Mouse (Mus musculus): ENCODE data around the gene Mtmr6. TPM values are rescaled to one million over a fixed set of nuclear protein-coding genes. Genes with fewer than 3 reads are reported as not detected.

Mtmr6 gene
- total and polyA plus RNA-seq, 3 experiments, result 11.7 to 20.3 (median 18.5) TPM

DNA sequence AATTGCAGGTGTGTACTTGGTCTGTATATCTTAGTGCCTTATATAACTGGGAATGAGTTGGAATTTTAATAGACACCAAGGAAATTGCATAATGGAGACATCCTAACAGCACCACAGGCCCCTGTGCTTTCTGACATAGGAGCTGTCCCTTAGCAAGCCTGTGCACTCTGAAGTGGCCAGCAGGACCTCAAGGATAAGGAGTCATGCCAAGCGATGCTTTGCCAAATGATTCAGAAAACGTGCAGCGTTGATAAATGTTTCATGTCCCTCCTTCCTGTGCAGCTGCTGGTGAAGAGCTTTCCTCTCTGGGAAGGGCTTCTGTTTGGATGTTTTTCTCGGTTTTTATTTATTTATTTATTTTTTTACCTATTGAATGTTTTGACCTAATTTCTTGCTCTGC lies 45.7 kb downstream of the Mtmr6 start:
- no peak for DNase-seq (ENCODE audit: extremely low read depth)
- in situ Hi-C loops (cut with MboI; ENCODE audit: low pct_ligation_motif_present, low pct_unique_long_range_greater_than_20kb, low sequenced_read_pairs), result no loop called here
- Histone ChIP-seq H3K36me3 (replicated peaks in 1 of 2; ENCODE audit: control insufficient read depth in 1 of 2, insufficient read depth in 1 of 2, low read length in 1 of 2) (peaks cover 0 to 2% of the 10 kb centered on the region in 2 experiments), H3K9me3 (replicated peaks; ENCODE audit: low read length) (no peaks in the 10 kb centered on the region), H3K4me3 (replicated peaks in 1 of 3; ENCODE audit: low read depth in 2 of 3, low read length in 2 of 3, poor library complexity in 1 of 3) (no peak overlapping the region), H3K79me2 (replicated peaks; ENCODE audit: control insufficient read depth, extremely low read depth, insufficient read depth, poor library complexity, severe bottlenecking) (no peaks in the 10 kb centered on the region), H3K27me3 (replicated peaks) (no peaks in the 10 kb centered on the region), H3K9ac (ENCODE audit: insufficient read depth, low read depth) (no peak overlapping the region), H3K4me1 (ENCODE audit: control insufficient read depth in 1 of 2, insufficient read depth in 2 of 2) (peaks cover 3 to 9% of the 10 kb centered on the region in 2 experiments; a peak in 1 of 4 replicates), H3K4me2 (ENCODE audit: insufficient read depth, low read depth, poor library complexity, severe bottlenecking) (no peak overlapping the region), H3K27ac (ENCODE audit: insufficient read depth, low read depth) (no peak overlapping the region)
- TF ChIP-seq MAFK (IDR thresholded peaks at IDR 0.05; ENCODE audit: insufficient replicate concordance, low read length), result no peak
- TF ChIP-seq CTCF (conservative IDR thresholded peaks at IDR 0.05 in 1 of 2, IDR thresholded peaks at IDR 0.05 in 1 of 2; ENCODE audit: low read depth in 2 of 2, low read length in 2 of 2), result no peak
- no peak for TF ChIP-seq CHD2 (IDR thresholded peaks at IDR 0.05; ENCODE audit: low read length)
- TF ChIP-seq NRF1 (IDR thresholded peaks at IDR 0.05; ENCODE audit: low read depth, low read length), result no peak
- no peak for TF ChIP-seq POLR2AphosphoS2 (IDR thresholded peaks at IDR 0.05; ENCODE audit: low read depth, low read length)
- no peak for TF ChIP-seq RCOR1 (conservative IDR thresholded peaks at IDR 0.05; ENCODE audit: low read depth, low read length)
- no peak for TF ChIP-seq ELF1 (IDR thresholded peaks at IDR 0.05; ENCODE audit: low read depth, low read length)
- no peak for TF ChIP-seq NELFE (IDR thresholded peaks at IDR 0.05; ENCODE audit: low read depth, low read length)
- TF ChIP-seq IRF4 (IDR thresholded peaks at IDR 0.05; ENCODE audit: low read depth, low read length), result no peak
- no peak for TF ChIP-seq MAZ (IDR thresholded peaks at IDR 0.05; ENCODE audit: low read depth, low read length)
- no peak for TF ChIP-seq GABPA (IDR thresholded peaks at IDR 0.05; ENCODE audit: insufficient replicate concordance, low read depth, low read length)
- no peak for TF ChIP-seq EP300 (IDR thresholded peaks at IDR 0.05; ENCODE audit: low read length)
- no peak for TF ChIP-seq MEF2A (IDR thresholded peaks at IDR 0.05; ENCODE audit: borderline replicate concordance, low read depth, low read length)
- dilution Hi-C loops (cut with MboI; ENCODE audit: extremely low pct_ligation_motif_present, extremely low pct_unique_long_range_greater_than_20kb, low sequenced_read_pairs), result no loop called here

DNA sequence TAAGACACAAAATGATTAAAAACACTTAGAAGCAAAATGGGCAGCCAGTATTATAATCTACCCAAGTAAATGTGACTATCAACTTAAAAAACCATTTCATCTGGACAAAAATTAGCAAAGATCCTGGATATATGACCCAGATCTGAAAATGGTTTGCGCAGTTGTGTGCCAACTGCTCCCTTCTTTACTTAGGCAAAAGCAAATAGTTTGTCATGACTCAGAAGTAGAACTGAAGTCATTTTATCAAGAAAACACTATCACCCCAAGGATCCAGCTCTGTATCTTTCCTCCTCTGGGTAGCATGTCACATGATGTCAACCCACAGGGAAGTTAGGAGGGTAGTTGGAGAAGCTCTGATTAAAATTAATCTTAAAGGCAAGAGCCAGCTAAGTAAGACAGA lies 54.2 kb downstream of the Mtmr6 start:
- Histone ChIP-seq H3K9ac (ENCODE audit: insufficient read depth, low read depth) (no peak overlapping the region), H3K4me2 (ENCODE audit: insufficient read depth, low read depth, poor library complexity, severe bottlenecking) (no peak overlapping the region), H3K79me2 (replicated peaks; ENCODE audit: control insufficient read depth, extremely low read depth, insufficient read depth, poor library complexity, severe bottlenecking) (no peaks in the 10 kb centered on the region), H3K36me3 (replicated peaks in 1 of 2; ENCODE audit: control insufficient read depth in 1 of 2, insufficient read depth in 1 of 2, low read length in 1 of 2) (no peaks in the 10 kb centered on the region), H3K4me3 (replicated peaks in 1 of 3; ENCODE audit: low read depth in 2 of 3, low read length in 2 of 3, poor library complexity in 1 of 3) (no peak overlapping the region), H3K9me3 (replicated peaks; ENCODE audit: low read length) (no peaks in the 10 kb centered on the region), H3K27ac (ENCODE audit: insufficient read depth, low read depth) (no peak overlapping the region), H3K27me3 (replicated peaks) (no peaks in the 10 kb centered on the region), H3K4me1 (ENCODE audit: control insufficient read depth in 1 of 2, insufficient read depth in 2 of 2) (peaks cover 5 to 11% of the 10 kb centered on the region in 2 experiments; a peak in 1 of 4 replicates)
- dilution Hi-C loops (cut with MboI; ENCODE audit: extremely low pct_ligation_motif_present, extremely low pct_unique_long_range_greater_than_20kb, low sequenced_read_pairs) (no loop called here), in situ Hi-C loops (cut with MboI; ENCODE audit: low pct_ligation_motif_present, low pct_unique_long_range_greater_than_20kb, low sequenced_read_pairs) (no loop called here)
- TF ChIP-seq HCFC1 (IDR thresholded peaks at IDR 0.05; ENCODE audit: low read depth, low read length) (no peak), NRF1 (IDR thresholded peaks at IDR 0.05; ENCODE audit: low read depth, low read length) (no peak), ZMIZ1 (IDR thresholded peaks at IDR 0.05; ENCODE audit: low read depth, low read length) (no peak), MYC (IDR thresholded peaks at IDR 0.05; ENCODE audit: low read depth, low read length) (no peak)
- no peak for DNase-seq (ENCODE audit: extremely low read depth)

Measured in CH12.LX (cell line).